Mouse (Mus musculus) embryo, embryonic 10 days (tissue): ENCODE data around the gene Krtap17-1.
A peak's percentile ranks its signal among the peaks of the same experiment; 100 is the strongest.

ENCODE experiments used
- DNase-seq: peaks from one replicate; pipeline ENCODE4 v3.0.0-alpha.2; 2015; ENCODE audit warnings: low spot score

Krtap17-1 gene

GRCm38 (mm10) chr11:99965961-99966360 lies 27.8 kb downstream of the Krtap17-1 start:
- peak; percentile 33 for DNase-seq

DNA sequence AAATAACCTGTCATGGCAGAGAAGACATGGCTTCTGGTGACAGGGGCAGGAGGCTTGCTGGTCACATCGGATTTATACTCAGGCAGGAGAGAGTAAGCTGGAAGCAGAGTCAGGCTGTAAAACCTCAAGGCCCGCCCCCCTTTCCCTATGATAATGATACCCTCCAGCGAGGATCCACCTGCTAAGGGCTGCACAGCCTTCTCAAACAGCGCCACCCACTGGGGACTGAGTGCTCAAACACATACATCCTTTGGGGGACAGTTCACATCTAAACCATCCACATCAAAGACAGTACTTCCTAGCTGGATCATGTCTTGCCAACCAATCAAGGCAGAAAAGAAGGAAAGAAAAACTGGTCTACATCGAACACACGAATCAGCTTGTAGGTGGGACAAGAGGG lies 29.6 kb downstream of the Krtap17-1 start:
- peak; percentile 34 for DNase-seq

DNA sequence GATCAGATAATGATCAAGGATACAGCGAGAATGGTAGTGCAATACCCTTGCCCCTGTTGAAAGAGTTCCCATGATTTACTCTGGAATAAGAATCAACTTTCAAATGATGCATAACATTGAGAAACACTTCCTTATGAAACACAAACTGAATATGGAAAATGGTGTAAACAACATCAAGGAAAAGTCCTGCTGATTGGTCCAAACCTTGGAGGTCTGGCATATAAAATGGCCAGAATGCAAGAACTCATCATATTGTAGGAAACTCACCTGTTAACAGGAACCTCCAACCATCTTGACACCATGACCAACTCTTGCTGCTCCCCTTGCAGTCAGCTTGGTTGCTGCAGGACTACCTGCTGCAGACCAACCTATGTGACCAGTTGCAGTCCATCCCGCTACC lies 45.6 kb downstream of the Krtap17-1 start, which contains the start of gene Krtap9-5:
Gene Krtap9-5 (plus strand): TSS at position 301 of the 400 bp plus-strand sequence.
- no peak for DNase-seq
